Mouse (Mus musculus): ENCODE results near the gene Vgll4. TPM values are rescaled to one million over a fixed set of nuclear protein-coding genes. Genes with fewer than 3 reads are reported as not detected.

Gene Vgll4
- polyA plus RNA-seq, 1 experiment from 2014 or later: 101 TPM

DNA sequence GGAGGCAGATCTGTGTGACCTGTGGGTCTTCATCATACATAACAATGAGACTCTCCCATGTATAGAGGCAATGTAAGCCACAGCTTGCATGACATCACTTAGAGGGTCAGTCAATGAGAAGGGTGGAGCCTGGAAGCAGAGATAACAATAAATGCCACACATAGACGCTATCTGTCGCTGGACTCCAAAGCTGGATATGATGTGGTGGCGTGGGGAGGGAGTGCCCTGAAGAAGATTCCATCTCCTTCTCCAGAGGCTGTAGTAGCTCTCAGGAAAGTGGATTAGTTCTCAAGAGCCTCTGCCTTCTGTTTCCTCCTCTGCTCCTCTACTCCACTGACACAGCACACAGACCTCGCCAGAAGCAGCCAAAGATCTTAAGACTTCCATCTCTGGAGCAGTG, 89.0 kb downstream of the Vgll4 start:
- Histone ChIP-seq H3K4me2 (ENCODE audit: low read depth, severe bottlenecking) (no peak overlapping the region), H3K9me3 (ENCODE audit: control insufficient read depth, low read length) (no peaks in the 10 kb centered on the region), H3K4me3 (ENCODE audit: low read depth, low read length) (no peak overlapping the region), H3K27ac (replicated peaks; ENCODE audit: low read depth, low read length) (no peak overlapping the region), H3K36me3 (ENCODE audit: control insufficient read depth, insufficient read depth, low read length) (no peaks in the 10 kb centered on the region), H3K9ac (ENCODE audit: low read length) (no peak overlapping the region), H3K27me3 (ENCODE audit: control insufficient read depth, insufficient read depth, low read length) (no peaks in the 10 kb centered on the region), H3K4me1 (ENCODE audit: control insufficient read depth, insufficient read depth, low read length) (peaks cover 59% of the 10 kb centered on the region)
- ATAC-seq (ENCODE audit: insufficient number of reproducible peaks, low FRiP score, low TSS enrichment, low read depth): no peak
- DNase-seq (ENCODE audit: low spot score): no peak
- WGBS: 89% methylated on average over 4 of the region's 4 CpGs

DNA sequence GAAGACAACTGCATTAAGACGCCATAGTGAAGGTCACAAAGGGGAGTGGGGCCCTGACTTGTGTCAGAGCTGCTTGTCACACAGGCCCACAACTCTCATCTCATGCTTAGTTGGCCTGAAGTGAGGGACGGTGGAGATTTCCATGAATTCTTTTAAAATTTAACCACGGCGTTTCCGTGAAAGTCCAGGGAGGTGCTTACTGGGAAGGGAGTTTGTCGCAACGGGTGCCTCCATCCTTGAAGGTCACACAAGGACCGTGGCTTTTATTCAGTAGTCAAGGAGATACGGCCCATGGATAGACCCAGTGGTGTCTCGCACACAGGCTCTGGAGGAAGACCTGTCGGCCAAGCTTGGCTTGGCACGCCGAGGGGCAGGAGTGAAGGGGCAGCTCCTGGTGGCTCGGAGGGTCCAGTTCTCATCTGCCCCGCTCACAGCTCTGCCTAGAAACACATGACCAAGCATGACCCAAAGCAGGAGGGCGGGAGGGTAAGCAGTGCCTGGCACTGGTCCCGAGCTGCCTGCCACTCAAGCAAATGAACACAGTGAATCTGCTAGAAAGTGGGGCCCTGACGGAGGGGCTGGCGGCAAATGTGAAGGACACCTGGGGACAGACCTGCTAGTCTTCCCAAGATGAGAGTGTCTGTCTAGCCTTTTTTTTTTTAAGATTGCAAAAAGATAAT, 90.8 kb downstream of the Vgll4 start:
- no peaks in the 10 kb centered on the region for H3K27me3 ChIP-seq (ENCODE audit: control insufficient read depth, insufficient read depth, low read length)
- 93% methylated on average over 19 of the region's 19 CpGs for WGBS
- H3K9ac ChIP-seq (ENCODE audit: low read length): no peak overlapping the region
- H3K36me3 ChIP-seq (ENCODE audit: control insufficient read depth, insufficient read depth, low read length): no peaks in the 10 kb centered on the region
- H3K4me3 ChIP-seq (ENCODE audit: low read depth, low read length): no peak overlapping the region
- no peak overlapping the region for H3K27ac ChIP-seq (replicated peaks; ENCODE audit: low read depth, low read length)
- no peak overlapping the region for H3K4me2 ChIP-seq (ENCODE audit: low read depth, severe bottlenecking)
- H3K9me3 ChIP-seq (ENCODE audit: control insufficient read depth, low read length): no peaks in the 10 kb centered on the region
- peaks cover 67% of the 10 kb centered on the region for H3K4me1 ChIP-seq (ENCODE audit: control insufficient read depth, insufficient read depth, low read length)
- ATAC-seq (ENCODE audit: insufficient number of reproducible peaks, low FRiP score, low TSS enrichment, low read depth) (no peak), DNase-seq (ENCODE audit: low spot score) (no peak)

DNA sequence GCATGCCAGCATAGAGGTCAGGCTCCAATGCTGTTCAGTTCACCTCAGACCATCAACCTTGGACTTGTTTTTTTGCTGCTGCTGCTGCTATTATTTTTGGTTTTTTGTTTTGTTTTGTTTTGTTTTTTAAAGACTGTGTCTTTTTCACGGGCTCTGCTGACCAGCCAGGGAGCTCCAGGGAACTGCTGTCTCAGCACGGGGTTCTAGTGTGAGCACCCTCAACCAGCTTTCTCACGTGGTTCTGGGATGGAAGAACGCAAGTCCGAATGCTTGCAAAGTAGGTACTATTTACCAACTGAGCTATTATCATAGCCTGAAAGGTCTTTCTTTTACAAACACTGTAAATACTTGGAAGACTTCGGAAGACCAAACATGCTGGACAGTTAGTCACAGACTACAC, 93.2 kb downstream of the Vgll4 start:
- Histone ChIP-seq H3K27ac (replicated peaks; ENCODE audit: low read depth, low read length) (peak overlapping the region; percentile 98), H3K36me3 (ENCODE audit: control insufficient read depth, insufficient read depth, low read length) (no peaks in the 10 kb centered on the region), H3K4me2 (ENCODE audit: low read depth, severe bottlenecking) (no peak overlapping the region), H3K4me3 (ENCODE audit: low read depth, low read length) (no peak overlapping the region), H3K4me1 (ENCODE audit: control insufficient read depth, insufficient read depth, low read length) (peaks cover 60% of the 10 kb centered on the region), H3K9ac (ENCODE audit: low read length) (no peak overlapping the region), H3K9me3 (ENCODE audit: control insufficient read depth, low read length) (no peaks in the 10 kb centered on the region), H3K27me3 (ENCODE audit: control insufficient read depth, insufficient read depth, low read length) (no peaks in the 10 kb centered on the region)
- WGBS: 84% methylated on average over 6 of the region's 6 CpGs
- no peak for DNase-seq (ENCODE audit: low spot score)
- ATAC-seq (ENCODE audit: insufficient number of reproducible peaks, low FRiP score, low TSS enrichment, low read depth): no peak

DNA sequence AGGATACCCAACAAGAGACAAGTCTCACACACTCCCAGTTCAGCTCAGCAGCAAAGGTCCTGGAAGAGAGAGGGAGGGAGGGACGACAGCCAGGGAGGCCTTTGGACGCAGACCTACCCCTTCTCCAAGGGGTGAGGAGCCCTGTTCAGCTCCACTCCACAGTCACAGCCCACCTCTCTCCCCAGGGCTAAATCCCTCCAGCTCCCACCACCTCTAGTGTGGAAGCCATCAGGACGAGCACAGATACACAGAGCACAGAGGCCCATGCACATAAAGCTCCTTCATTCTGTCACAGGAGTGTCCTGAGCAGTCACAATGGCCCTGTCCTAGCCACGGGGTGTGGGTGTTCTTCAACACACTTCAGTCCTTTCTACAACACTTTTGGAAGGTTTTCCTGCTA, 93.8 kb downstream of the Vgll4 start:
- peak overlapping the region; percentile 98 for H3K27ac ChIP-seq (replicated peaks; ENCODE audit: low read depth, low read length)
- peak overlapping the region; percentile 34; the same call in 1 of the 2 replicates for H3K9ac ChIP-seq (ENCODE audit: low read length)
- H3K4me1 ChIP-seq (ENCODE audit: control insufficient read depth, insufficient read depth, low read length): peaks cover 63% of the 10 kb centered on the region
- no peaks in the 10 kb centered on the region for H3K9me3 ChIP-seq (ENCODE audit: control insufficient read depth, low read length)
- 31% methylated on average over 4 of the region's 4 CpGs for WGBS
- H3K27me3 ChIP-seq (ENCODE audit: control insufficient read depth, insufficient read depth, low read length): no peaks in the 10 kb centered on the region
- H3K36me3 ChIP-seq (ENCODE audit: control insufficient read depth, insufficient read depth, low read length): peaks cover 4% of the 10 kb centered on the region; the same call in 1 of the 2 replicates
- DNase-seq (ENCODE audit: low spot score) (no peak), ATAC-seq (ENCODE audit: insufficient number of reproducible peaks, low FRiP score, low TSS enrichment, low read depth) (no peak)
- H3K4me3 ChIP-seq (ENCODE audit: low read depth, low read length): no peak overlapping the region
- no peak overlapping the region for H3K4me2 ChIP-seq (ENCODE audit: low read depth, severe bottlenecking)

DNA sequence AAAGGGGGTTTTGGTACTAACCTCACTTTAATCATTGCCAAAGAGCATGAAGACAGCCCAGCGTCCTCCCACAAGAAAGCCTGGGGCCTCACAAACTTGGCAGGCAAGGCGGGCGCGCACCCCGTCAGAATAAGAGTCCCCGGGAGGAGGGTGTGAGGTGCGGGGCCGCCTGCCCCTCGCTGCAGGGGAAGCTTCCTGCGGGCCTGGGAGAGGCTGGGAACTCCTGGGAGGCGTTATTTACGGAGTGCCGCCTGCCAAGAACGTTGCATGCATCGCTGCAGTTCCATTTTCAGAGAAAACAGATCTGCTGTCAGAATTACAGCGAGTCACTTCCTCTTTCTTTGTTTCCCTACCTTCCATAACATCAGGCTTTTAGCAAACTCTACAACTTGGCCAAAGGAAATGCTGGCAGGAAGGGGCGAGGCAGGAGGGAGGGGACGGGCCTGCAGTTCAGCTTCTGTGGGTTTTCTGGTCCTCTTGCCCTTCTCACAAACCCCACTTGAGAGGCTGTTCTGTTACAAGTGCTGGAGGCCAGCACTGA, 94.7 kb downstream of the Vgll4 start:
- Histone ChIP-seq H3K9ac (ENCODE audit: low read length) (peak overlapping the region; percentile 73), H3K9me3 (ENCODE audit: control insufficient read depth, low read length) (no peaks in the 10 kb centered on the region), H3K36me3 (ENCODE audit: control insufficient read depth, insufficient read depth, low read length) (peaks cover 7% of the 10 kb centered on the region; the same call in 1 of the 2 replicates), H3K4me1 (ENCODE audit: control insufficient read depth, insufficient read depth, low read length) (peaks cover 72% of the 10 kb centered on the region), H3K4me3 (ENCODE audit: low read depth, low read length) (peak overlapping the region; percentile 41), H3K27me3 (ENCODE audit: control insufficient read depth, insufficient read depth, low read length) (no peaks in the 10 kb centered on the region), H3K27ac (replicated peaks; ENCODE audit: low read depth, low read length) (peak overlapping the region; percentile 98), H3K4me2 (ENCODE audit: low read depth, severe bottlenecking) (peak overlapping the region; percentile 86)
- peak; percentile 84 for ATAC-seq (ENCODE audit: insufficient number of reproducible peaks, low FRiP score, low TSS enrichment, low read depth)
- DNase-seq (ENCODE audit: low spot score): peak; percentile 98
- under 1% methylated on average over 18 of the region's 18 CpGs for WGBS

DNA sequence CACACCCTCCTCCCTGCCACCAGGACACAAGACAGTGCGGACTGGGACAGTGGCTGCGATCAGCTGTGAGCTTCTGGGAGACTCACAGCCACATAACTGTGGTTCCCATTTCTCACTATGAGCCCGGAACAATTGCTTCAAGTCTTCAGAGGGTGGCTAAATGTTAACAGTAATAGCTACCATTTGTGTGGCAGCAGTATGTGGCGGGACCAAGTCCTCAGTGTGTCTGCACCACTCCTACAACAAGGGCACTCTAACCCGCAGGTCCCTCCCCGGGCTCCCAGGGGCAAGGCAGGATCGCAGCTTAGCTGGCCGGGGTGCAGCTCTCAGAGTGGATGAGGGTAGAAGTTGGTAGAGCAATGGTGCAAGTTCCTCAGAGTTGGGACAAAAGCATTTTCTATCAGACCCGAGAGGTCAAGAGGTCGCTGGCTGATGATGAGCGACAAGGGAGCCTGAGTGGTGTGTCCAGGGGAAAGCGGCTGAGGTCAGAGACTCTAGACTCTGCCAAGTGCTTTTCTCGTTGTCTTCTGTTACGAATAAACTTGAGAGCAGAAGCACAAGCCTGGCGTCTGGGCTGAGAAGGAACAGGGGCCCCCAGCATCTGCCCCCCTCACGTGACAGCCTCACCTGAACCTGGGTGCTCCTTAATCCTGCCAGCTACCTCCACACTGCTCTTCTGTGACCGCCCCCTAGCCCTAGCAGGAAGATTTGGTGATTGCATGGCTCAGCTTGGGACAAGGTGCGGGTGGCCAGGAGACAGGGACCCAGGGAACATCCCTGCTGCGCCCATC, 95.5 kb downstream of the Vgll4 start:
- Histone ChIP-seq H3K4me2 (ENCODE audit: low read depth, severe bottlenecking) (peak overlapping the region; percentile 86), H3K4me3 (ENCODE audit: low read depth, low read length) (peak overlapping the region; percentile 41), H3K9ac (ENCODE audit: low read length) (peak overlapping the region; percentile 73), H3K27me3 (ENCODE audit: control insufficient read depth, insufficient read depth, low read length) (no peaks in the 10 kb centered on the region), H3K9me3 (ENCODE audit: control insufficient read depth, low read length) (no peaks in the 10 kb centered on the region), H3K4me1 (ENCODE audit: control insufficient read depth, insufficient read depth, low read length) (peaks cover 79% of the 10 kb centered on the region), H3K36me3 (ENCODE audit: control insufficient read depth, insufficient read depth, low read length) (peaks cover 7% of the 10 kb centered on the region; the same call in 1 of the 2 replicates), H3K27ac (replicated peaks; ENCODE audit: low read depth, low read length) (peak overlapping the region; percentile 98)
- DNase-seq (ENCODE audit: low spot score) (peak; percentile 52), ATAC-seq (ENCODE audit: insufficient number of reproducible peaks, low FRiP score, low TSS enrichment, low read depth) (peak; percentile 45)
- 17% methylated on average over 19 of the region's 19 CpGs for WGBS

DNA sequence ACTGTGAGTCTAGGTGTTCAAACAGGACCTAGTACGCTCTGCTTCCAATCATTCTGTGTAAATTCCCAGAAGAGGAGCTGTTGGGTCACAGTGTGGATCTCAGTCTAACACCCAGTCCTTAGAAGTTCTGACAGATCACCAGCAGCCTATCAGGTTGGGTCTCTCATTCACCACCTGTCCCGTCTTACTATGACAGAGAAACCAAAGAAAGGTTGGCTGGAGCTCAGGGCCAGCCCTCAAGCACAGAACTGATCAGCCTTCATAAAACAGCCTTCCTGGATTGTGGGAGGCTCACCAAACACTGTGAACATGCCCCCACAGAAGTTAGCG, 96.0 kb downstream of the Vgll4 start:
- WGBS: 84% methylated on average over 3 of the region's 3 CpGs
- peak overlapping the region; percentile 73; the same call in 1 of the 2 replicates for H3K9ac ChIP-seq (ENCODE audit: low read length)
- H3K4me2 ChIP-seq (ENCODE audit: low read depth, severe bottlenecking): peak overlapping the region; percentile 86
- H3K9me3 ChIP-seq (ENCODE audit: control insufficient read depth, low read length): no peaks in the 10 kb centered on the region
- peaks cover 80% of the 10 kb centered on the region for H3K4me1 ChIP-seq (ENCODE audit: control insufficient read depth, insufficient read depth, low read length)
- DNase-seq (ENCODE audit: low spot score) (no peak), ATAC-seq (ENCODE audit: insufficient number of reproducible peaks, low FRiP score, low TSS enrichment, low read depth) (no peak)
- H3K4me3 ChIP-seq (ENCODE audit: low read depth, low read length): peak overlapping the region; percentile 41
- H3K36me3 ChIP-seq (ENCODE audit: control insufficient read depth, insufficient read depth, low read length): peaks cover 7% of the 10 kb centered on the region; the same call in 1 of the 2 replicates
- no peaks in the 10 kb centered on the region for H3K27me3 ChIP-seq (ENCODE audit: control insufficient read depth, insufficient read depth, low read length)
- peak overlapping the region; percentile 98 for H3K27ac ChIP-seq (replicated peaks; ENCODE audit: low read depth, low read length)

DNA sequence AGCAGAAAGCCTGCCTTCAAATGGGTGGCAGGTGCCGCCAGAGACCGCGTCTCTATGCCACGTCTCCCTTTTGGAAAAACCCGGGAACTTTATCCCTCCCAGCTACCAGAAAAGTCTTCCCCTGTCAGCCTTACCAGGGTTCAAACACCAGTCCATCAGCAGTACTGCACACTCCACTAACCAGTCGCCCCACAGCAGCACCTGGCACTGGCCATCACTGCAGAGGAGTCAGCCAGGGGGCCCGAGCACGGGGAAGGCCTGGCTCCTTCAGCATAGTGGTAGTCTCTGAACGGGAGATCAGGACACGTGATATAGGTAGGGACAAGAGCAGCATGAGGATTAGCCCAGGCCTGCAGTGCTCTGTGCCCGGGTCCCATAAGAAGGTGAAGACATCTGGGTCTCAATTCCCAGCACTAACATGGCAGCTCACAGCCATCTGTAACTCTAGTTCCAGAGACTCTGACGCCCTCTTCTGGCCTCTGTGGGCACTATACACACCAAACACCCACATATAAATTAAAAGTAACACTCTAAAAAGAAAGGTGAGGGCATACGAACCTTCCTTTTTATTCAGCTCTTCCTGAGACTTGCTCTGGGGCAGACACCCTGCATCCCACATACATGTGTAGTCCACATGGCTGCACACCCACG, 98.7 kb downstream of the Vgll4 start:
- no peak overlapping the region for H3K4me2 ChIP-seq (ENCODE audit: low read depth, severe bottlenecking)
- H3K9ac ChIP-seq (ENCODE audit: low read length): no peak overlapping the region
- H3K27me3 ChIP-seq (ENCODE audit: control insufficient read depth, insufficient read depth, low read length): no peaks in the 10 kb centered on the region
- H3K36me3 ChIP-seq (ENCODE audit: control insufficient read depth, insufficient read depth, low read length): peaks cover 7% of the 10 kb centered on the region; the same call in 1 of the 2 replicates
- ATAC-seq (ENCODE audit: insufficient number of reproducible peaks, low FRiP score, low TSS enrichment, low read depth): no peak
- H3K27ac ChIP-seq (replicated peaks; ENCODE audit: low read depth, low read length): no peak overlapping the region; the same call in 1 of the 2 replicates
- no peak for DNase-seq (ENCODE audit: low spot score)
- peaks cover 62% of the 10 kb centered on the region for H3K4me1 ChIP-seq (ENCODE audit: control insufficient read depth, insufficient read depth, low read length)
- no peaks in the 10 kb centered on the region for H3K9me3 ChIP-seq (ENCODE audit: control insufficient read depth, low read length)
- 82% methylated on average over 14 of the region's 14 CpGs for WGBS
- no peak overlapping the region for H3K4me3 ChIP-seq (ENCODE audit: low read depth, low read length)
